Mouse (Mus musculus): ENCODE measurements at regions not wholly inside any gene's neighbourhood (a gene's known extent, or its start where the extent isn't known, plus 50 kb on each side); places are given as distances from the start of the nearest gene placed in this dataset.

- intact Hi-C loops (cut with DNase I) = loop anchor here (2.0 to 10.0 kb wide), 2 partner anchors 186 to 282 kb away; partner anchors contain the start of gene Fndc3c1
- no peak for DNase-seq (ENCODE audit: low spot score)
These were observed 73.6 kb downstream of the Rtl3 start for GRCm38 (mm10) chrX:106766812-106767211.

Data from heart, postnatal 25 days (tissue).